Mouse (Mus musculus) spleen, adult 12 weeks (tissue): ENCODE results near the gene Trim26.
"Not testable (repeated sequence)": the region's sequence is repeated elsewhere in the genome, so short reads cannot be mapped to it uniquely, and the experiment has no call there.

Source experiments
- DNase-seq: peaks from one replicate; pipeline ENCODE4 v3.0.0; 2022; ENCODE audit warnings: low spot score

Trim26 gene

GRCm38 (mm10) chr17:36851627-36852026 is 14.7 kb downstream of the Trim26 start:
- no peak for DNase-seq

DNA sequence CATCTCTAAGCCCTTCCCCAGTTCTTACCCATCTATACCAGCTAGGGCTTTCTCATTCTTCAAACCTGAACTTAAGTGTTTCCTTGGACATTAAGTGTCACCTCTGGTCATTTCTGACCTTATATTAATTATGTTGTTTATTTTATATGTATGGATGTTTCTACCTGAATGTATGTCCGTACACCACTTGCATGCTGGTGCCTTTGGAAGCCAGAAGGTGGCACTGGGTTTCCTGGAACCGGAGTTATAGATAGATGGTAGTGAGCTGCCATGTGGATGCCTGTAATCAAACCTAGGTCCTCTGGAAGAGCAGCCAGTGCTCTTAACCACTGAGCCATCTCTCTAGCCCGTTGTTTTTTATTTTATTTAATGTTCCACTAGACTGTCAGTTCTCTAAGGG is 18.6 kb downstream of the Trim26 start:
- no peak for DNase-seq

DNA sequence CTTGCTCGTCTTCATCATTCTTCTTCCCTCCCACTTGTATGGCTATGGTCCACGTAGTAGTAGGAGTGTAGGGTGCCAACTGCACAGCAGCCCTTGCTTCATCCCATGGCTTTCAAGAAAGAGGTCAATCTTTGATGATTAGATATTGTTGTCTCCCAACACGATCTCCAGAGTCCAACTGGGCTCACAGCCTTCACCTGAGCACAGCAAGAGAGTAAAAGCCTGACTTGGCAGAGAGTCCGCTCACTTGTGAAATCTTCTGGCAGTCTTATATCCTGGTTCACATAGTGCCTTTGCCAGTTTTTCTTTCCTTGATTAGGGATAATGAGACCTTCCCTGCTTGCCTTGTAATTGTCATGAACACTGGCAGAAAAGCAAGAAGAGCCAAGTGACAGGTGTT is 19.3 kb downstream of the Trim26 start:
- DNase-seq, result no peak

DNA sequence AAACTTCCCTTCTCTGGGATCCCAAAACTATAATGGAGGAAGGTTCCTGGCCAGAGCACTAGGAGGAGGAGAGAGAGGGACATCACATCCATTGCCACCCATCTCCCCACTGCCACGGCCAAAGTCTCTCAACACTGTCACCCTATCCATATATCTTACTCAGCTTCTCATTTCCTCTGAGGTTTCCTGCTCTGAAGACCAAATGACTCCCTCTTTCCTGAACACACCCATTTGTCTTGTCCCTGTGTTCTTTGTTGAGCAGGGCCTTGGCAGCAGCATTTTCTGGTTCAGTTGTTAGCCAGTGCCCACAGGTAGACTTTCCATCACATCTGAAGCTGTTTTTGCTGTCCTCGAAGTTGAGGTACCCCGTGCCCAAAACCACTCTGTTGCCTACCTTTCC is 21.2 kb downstream of the Trim26 start:
- no peak for DNase-seq

- no peak for DNase-seq
Measured at GRCm38 (mm10) chr17:36861680-36862079, 24.7 kb downstream of the Trim26 start.

- no peak for DNase-seq
Measured at GRCm38 (mm10) chr17:36866719-36867527, 30.0 kb downstream of the Trim26 start, which contains the start of gene Trim15. Gene Trim15 (minus strand): TSS chr17:36867210.

DNA sequence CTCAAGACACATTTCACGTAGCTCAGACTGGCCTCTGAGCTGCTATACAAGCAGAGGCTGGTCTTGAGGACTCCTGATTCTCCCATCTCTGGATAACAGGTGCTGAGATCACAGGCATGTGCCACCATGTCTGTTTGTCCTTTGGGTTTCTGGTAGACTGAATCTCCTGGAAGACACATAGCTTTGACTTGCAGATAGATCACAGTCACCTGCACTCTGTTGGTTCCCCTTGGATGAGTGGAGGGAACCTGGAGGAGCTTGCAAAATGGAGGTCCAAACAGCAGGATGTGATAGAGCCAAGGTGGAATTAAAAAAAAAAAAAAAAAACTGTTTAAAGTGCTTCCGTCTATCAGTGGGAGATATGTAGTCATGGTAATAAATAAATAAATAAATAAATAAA is 31.9 kb downstream of the Trim26 start:
- DNase-seq, result peak; percentile 19

GRCm38 (mm10) chr17:36869284-36869954 is 32.5 kb downstream of the Trim26 start, which contains the start of gene Trim10:
Gene Trim10 (plus strand): TSS chr17:36869574.
- DNase-seq, result peak; percentile 79

GRCm38 (mm10) chr17:36869955-36870810 is 33.2 kb downstream of the Trim26 start:
- peak; percentile 75 for DNase-seq

DNA sequence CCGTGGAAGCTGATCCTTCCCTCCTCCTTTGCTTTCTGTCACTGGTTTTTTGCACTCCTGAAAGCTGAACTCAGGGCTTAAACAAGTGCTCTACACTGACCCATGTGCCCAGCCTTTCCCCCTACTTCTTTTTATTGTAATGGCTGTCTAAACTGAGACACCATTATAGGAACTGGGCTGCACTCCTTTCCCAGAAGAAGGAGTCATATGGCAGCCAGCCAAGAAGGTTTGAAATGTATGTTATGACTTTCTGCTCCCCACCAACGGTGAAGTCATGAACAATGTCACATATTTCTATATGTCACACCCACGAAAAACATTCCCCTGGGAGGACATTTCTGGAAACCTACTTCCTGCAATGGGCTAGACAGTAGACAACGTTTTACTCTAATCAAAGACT is 37.7 kb downstream of the Trim26 start:
- DNase-seq, result no peak

GRCm38 (mm10) chr17:36883350-36883749 is 46.4 kb downstream of the Trim26 start:
- DNase-seq, result no peak

GRCm38 (mm10) chr17:36885132-36885790 is 48.3 kb downstream of the Trim26 start:
- no peak for DNase-seq

DNA sequence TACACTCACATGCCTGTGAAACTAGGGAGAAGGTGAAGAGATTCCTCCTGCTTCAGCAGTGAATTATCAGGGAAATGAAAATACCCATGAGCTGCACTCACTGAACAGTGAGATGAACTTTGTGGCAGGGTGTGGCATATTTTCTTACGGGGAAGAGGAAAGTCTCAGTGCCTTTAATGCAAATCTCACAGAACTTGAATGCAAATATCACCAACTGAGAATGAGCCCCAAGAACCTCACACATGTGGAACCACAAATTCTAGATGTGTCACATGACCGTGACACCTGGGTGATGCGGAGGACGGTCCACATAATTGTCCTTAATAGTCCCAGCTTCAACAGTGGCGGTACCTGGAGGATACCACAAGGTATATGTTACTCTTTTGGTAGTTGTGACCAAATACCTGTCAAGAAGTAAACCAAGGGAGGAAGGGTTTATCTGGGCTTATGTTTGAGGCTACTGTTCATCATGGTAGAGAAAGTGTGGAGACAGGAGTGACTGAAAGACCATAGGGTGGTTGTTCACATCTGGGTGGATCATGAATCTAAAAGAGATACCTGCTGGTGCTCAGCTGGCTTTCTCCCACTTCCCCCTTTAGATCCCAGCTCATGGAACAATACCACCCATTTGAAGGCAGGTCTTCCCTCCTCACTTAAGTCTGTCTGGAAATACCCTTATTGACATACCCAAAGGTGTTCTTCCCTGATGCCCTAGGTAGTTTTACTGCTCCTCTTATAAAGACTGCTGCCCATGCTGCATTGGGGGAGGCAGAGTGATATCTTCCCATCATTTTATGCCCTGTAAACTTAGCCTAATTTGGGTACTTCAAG is 53.4 kb downstream of the Trim26 start, which contains the start of gene Trim40:
TSS of gene Trim40 (minus strand) at position 51 of the 831 bp plus-strand sequence.
- DNase-seq, result no peak

GRCm38 (mm10) chr17:36891496-36891895 is 54.6 kb downstream of the Trim26 start:
- DNase-seq, result not testable (repeated sequence)

- no peak for DNase-seq
Measured at GRCm38 (mm10) chr17:36892362-36892761, 55.4 kb downstream of the Trim26 start.

DNA sequence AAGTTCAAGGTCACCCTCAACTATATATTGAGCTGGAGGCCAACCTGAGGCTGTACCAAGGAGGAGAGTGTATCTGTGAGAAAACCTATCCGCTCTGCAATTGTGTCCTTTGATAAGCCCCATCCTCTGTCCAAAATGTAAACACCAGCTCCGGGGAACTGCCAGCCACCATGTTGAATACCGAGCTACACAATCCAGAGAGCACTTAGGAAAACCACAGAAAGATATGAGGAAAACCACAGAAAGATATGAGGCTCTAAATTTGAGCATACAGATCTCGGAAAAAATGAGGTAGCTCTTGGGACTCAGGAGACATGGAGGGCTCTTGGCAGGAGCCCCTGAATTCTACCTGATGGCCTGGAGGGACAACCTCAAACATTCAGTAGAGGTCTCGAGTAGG is 56.5 kb downstream of the Trim26 start:
- DNase-seq, result no peak

DNA sequence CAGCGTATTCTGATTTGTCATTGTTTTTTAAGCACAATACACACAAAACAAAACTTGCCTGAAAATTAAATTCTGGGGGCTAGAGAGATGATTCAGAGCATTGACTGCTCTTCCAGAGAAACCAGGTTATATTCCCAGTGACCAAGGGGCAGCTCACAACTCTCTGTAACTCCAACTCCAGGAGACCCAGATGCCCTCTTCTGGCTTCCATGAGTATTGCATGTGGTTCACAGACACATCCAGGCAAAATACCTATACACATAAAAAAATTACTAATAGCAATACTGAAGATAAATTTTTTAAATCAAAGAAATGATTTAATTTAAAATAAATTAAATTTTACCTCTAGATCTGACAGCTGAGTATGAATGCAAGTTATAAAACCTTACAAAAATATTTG is 59.6 kb downstream of the Trim26 start:
- DNase-seq, result no peak

- DNase-seq, result no peak
Measured at GRCm38 (mm10) chr17:36897065-36897464, 60.1 kb downstream of the Trim26 start.

DNA sequence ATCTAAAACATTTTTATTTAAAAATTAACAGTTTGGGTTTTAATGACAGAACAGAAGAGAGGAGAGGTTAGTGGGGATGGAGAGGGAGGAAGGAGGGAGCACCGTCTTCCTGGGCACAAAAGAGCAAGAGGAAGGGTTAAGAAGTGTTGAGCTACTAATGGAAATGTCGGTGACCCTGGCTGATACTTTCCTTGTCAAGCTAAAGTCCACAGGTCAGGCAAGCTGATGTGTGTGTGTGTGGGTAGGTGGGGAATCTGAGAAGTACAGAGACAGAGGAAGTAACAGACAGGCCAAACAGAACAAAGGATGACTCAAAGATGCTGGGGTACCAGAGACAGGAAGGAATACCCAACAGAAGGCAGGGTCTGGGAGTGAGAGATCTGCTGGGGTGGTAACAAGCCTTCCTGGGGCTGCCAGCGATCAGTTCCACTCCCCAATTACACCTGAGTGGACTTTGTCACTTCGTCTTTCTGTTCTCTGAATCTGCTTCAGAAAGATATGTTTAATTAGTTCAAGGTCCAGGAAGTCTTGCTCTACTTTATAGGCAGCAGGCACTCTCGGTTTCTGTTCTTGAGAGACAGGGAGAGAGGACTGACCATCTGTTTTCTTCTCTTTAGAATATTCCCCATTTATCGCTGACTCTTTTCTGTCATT is 60.7 kb downstream of the Trim26 start, which contains the start of gene Trim31:
TSS of gene Trim31 (plus strand) at position 567 of the 654 bp plus-strand sequence.
- DNase-seq, result no peak

GRCm38 (mm10) chr17:36899376-36899775 is 62.4 kb downstream of the Trim26 start:
- DNase-seq, result no peak
